Mouse (Mus musculus): ENCODE results near the gene Slbp. TPM values are rescaled to one million over a fixed set of nuclear protein-coding genes. Genes with fewer than 3 reads are reported as not detected.

Gene Slbp
- polyA plus RNA-seq, 1 experiment from 2014 or later: 208 TPM

- WGBS: 79% methylated on average over 11 of the region's 11 CpGs
- Histone ChIP-seq H3K9me3 (no peaks in the 10 kb centered on the region), H3K9ac (no peak overlapping the region), H3K27ac (no peak overlapping the region), H3K4me2 (no peak overlapping the region), H3K4me3 (replicated peaks) (no peak overlapping the region), H3K27me3 (replicated peaks) (no peaks in the 10 kb centered on the region), H3K36me3 (no peaks in the 10 kb centered on the region), H3K4me1 (peaks cover 49% of the 10 kb centered on the region)
- ATAC-seq (ENCODE audit: insufficient read depth, low FRiP score, low read depth): no peak
Observed at GRCm38 (mm10) chr5:33689852-33690645, 37.7 kb upstream of the Slbp start.

DNA sequence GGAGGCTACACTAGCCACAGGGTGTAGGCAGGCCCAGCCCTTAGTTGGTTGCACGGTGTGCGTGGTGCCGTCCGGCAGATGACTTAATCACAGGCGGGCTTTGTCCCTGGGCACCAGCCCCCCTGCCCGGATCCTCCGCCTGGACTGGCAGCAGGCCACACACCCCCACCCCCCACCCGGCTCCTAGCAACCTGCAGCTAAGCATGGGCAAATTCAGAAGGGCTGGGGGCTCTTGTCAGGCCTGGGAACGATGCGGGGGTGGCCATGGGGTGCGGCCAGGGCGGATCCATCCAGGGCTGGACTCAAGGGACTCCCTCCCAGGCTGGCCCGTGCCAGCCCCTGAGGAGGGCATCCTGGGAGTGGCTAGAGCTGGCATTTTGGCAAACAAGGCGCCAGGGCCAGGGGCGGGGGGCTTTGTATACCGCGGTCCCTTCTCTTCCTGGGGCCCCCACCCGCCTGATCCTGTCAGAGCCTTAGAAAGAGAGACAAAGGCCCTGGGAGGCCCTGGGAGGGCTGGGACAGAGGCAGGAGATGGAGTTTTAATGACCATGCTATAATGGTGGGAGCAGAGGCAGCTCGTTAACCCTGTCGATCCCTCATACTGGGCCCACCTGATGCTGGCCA lies 37.0 kb upstream of the Slbp start:
- Histone ChIP-seq H3K9me3 (no peaks in the 10 kb centered on the region), H3K27me3 (replicated peaks) (no peaks in the 10 kb centered on the region), H3K27ac (no peak overlapping the region), H3K4me2 (no peak overlapping the region), H3K4me3 (replicated peaks) (no peak overlapping the region), H3K9ac (no peak overlapping the region), H3K36me3 (no peaks in the 10 kb centered on the region), H3K4me1 (peaks cover 42% of the 10 kb centered on the region)
- 59% methylated on average over 20 of the region's 20 CpGs for WGBS
- no peak; the same call in none of the 2 replicates for ATAC-seq (ENCODE audit: insufficient read depth, low FRiP score, low read depth)

DNA sequence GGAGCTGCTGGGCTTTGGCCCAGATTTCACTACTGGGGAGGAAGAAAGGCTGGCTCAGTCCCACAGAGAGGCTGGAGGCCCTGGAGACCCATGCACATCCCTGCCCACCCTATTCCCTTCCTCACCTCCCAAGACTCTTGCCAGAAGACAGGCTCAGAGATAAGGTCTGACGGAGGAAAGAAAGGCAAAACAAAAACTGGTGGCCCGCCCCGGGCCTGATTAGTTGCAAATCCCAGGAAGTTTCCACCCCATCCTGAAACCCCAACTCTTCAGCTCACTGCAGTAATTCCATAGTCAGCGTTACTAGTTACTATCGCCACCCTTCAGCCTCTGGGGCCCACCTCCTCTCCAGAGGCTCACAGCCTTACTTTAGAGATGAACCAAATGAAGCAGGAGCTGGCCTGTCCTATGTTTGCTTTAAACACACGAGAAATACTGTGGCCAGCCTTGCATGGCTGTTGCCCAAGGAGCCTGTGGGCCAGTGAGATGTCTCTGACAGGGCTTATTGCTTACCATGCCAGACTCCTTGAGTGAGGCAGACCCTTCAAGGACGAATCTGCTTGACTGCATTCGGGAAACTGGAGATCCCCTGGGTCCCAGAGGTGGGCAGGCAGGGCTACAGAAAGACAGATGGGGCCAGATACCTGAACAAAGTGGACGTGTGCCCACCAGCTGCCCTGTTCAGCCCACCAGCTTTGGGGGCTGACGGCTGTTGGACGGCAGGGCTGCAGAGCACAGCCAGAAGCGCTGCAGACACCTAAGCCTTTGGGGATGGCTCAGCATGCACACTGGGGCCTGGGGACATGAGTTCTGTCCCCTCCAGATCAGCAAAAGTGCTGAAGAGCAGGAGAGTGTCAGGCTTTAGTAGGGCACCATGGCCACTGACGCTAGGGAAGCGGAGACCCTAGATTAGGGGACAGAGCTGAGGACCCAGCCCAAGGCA lies 36.2 kb upstream of the Slbp start:
- Histone ChIP-seq H3K9me3 (no peaks in the 10 kb centered on the region), H3K27ac (no peak overlapping the region), H3K4me3 (replicated peaks) (no peak overlapping the region), H3K4me1 (peaks cover 37% of the 10 kb centered on the region), H3K9ac (no peak overlapping the region), H3K4me2 (no peak overlapping the region), H3K27me3 (replicated peaks) (no peaks in the 10 kb centered on the region), H3K36me3 (no peaks in the 10 kb centered on the region)
- ATAC-seq (ENCODE audit: insufficient read depth, low FRiP score, low read depth): no peak
- 68% methylated on average over 14 of the region's 14 CpGs for WGBS

DNA sequence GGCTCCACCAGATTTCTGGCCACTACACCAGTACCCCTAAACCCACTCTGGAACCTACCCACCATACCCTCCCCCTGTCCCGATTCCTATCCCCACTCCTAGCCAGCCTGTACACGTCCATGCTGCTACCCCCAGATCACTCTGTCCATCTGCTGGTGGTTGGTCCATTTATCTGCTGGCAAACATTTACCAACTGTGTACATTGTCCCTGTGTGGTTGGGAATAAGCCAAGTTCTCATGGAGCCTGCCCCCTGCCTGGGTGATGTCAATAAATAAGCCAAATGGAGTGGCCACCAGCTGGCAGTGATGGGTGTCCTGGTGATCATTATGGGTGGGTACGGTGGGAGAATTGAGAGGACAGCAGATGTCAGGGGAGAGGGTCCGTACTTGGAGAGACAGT lies 34.8 kb upstream of the Slbp start:
- no peak overlapping the region for H3K27ac ChIP-seq
- H3K4me3 ChIP-seq (replicated peaks): no peak overlapping the region
- 70% methylated on average over 4 of the region's 4 CpGs for WGBS
- H3K36me3 ChIP-seq: no peaks in the 10 kb centered on the region
- H3K27me3 ChIP-seq (replicated peaks): no peaks in the 10 kb centered on the region
- no peak overlapping the region for H3K4me2 ChIP-seq
- peaks cover 26% of the 10 kb centered on the region for H3K4me1 ChIP-seq
- ATAC-seq (ENCODE audit: insufficient read depth, low FRiP score, low read depth): peak; percentile 62; the same call in 1 of the 2 replicates
- no peak overlapping the region for H3K9ac ChIP-seq
- no peaks in the 10 kb centered on the region for H3K9me3 ChIP-seq

DNA sequence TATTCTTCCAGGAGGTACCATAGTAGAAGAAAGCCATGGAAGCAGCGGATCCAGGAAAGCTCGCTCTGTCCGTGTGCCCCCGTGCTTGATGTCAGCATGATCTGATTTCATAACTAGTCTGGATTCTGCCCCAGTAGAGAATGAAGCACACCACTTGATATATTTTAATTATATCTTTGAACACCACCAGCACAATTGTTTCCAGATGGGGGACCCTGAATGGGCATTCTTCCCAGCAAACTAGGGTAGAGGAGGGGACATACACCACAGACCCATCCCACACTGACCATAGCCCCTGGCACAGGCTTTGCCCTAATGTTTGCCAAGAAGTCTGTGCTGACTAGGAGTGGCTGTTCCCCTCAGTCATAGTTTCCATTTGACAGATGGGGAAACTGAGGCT lies 32.6 kb upstream of the Slbp start:
- H3K36me3 ChIP-seq: no peaks in the 10 kb centered on the region
- H3K27ac ChIP-seq: no peak overlapping the region
- H3K27me3 ChIP-seq (replicated peaks): no peaks in the 10 kb centered on the region
- peaks cover 15% of the 10 kb centered on the region for H3K4me1 ChIP-seq
- H3K9me3 ChIP-seq: no peaks in the 10 kb centered on the region
- H3K4me3 ChIP-seq (replicated peaks): no peak overlapping the region
- H3K4me2 ChIP-seq: no peak overlapping the region
- no peak overlapping the region for H3K9ac ChIP-seq
- 92% methylated on average over 4 of the region's 4 CpGs for WGBS
- ATAC-seq (ENCODE audit: insufficient read depth, low FRiP score, low read depth): no peak

DNA sequence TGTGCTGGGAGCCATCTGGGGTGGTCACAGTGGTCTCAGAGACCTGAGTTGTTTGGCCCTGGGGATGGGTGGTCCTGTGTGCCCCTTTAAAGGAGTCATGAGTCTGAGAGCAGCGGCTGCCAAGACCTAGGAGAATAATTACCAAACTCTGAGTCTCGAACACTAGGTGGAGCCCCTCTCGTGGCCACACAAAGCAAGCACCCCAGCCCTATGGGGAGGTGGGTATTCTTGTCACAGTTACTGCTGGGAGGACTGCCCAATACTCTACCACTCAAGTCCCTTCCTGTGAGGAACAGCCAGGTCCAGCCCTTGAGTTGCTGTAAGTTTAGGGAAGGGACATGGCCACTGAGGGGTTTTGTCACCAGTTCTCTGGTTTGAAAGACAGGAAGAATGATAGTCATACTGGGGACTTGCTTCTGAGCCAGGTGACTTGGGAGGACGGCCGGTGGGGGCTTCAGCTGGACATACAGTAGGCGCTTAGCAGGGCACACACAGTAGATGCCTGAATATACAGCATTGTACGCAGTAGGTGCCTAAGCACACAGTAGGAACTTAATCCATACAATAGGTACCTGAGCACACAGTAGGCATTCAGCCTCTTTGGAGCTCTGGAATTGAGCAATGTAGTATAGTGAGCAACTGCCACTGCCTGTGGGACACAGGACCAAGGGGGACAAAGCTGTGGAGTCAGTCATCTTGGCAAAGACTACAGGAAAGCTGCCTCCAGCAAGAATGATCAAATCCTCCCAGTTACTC lies 31.7 kb upstream of the Slbp start:
- Histone ChIP-seq H3K4me3 (replicated peaks) (no peak overlapping the region), H3K4me1 (peaks cover 7% of the 10 kb centered on the region; the same call in 1 of the 2 replicates), H3K36me3 (no peaks in the 10 kb centered on the region), H3K27me3 (replicated peaks) (no peaks in the 10 kb centered on the region), H3K27ac (no peak overlapping the region), H3K9ac (no peak overlapping the region), H3K9me3 (no peaks in the 10 kb centered on the region), H3K4me2 (no peak overlapping the region)
- no peak for ATAC-seq (ENCODE audit: insufficient read depth, low FRiP score, low read depth)
- 46% methylated on average over 7 of the region's 7 CpGs for WGBS

DNA sequence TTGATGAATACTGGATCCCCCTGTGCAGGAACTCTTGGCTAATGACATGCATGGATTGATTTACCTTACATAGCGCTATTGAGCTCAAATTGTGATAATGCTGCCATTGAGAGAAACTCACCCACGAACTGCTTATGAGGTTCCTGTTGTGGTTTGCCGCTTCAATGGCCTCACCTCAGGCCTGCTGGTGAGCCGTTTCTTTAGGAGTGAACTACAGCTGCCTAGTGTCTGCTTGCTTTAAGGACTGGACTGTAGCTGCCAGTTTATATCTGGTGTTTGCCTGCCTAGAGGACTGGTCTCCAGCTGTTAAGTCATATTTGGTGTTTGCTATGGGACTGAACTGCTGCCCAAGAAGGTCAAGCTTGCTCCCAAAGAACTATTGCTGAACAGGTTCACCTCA lies 30.6 kb upstream of the Slbp start:
- H3K4me3 ChIP-seq (replicated peaks): no peak overlapping the region
- H3K4me2 ChIP-seq: no peak overlapping the region
- H3K27me3 ChIP-seq (replicated peaks): no peaks in the 10 kb centered on the region
- ATAC-seq (ENCODE audit: insufficient read depth, low FRiP score, low read depth): no peak
- WGBS: 75% methylated on average over 4 of the region's 4 CpGs
- no peaks in the 10 kb centered on the region for H3K36me3 ChIP-seq
- no peak overlapping the region for H3K27ac ChIP-seq
- H3K9ac ChIP-seq: no peak overlapping the region
- 0 out of 2 replicates have a peak, but pooled peaks cover 3% of the 10 kb centered on the region for H3K4me1 ChIP-seq
- H3K9me3 ChIP-seq: no peaks in the 10 kb centered on the region

GRCm38 (mm10) chr5:33681611-33682388 lies 29.4 kb upstream of the Slbp start:
- H3K4me3 ChIP-seq (replicated peaks): no peak overlapping the region
- no peak overlapping the region for H3K9ac ChIP-seq
- WGBS: 76% methylated on average over 15 of the region's 15 CpGs
- no peak overlapping the region for H3K27ac ChIP-seq
- ATAC-seq (ENCODE audit: insufficient read depth, low FRiP score, low read depth): no peak
- no peak overlapping the region for H3K4me2 ChIP-seq
- no peaks in the 10 kb centered on the region for H3K9me3 ChIP-seq
- 0 out of 2 replicates have a peak, but pooled peaks cover 3% of the 10 kb centered on the region for H3K4me1 ChIP-seq
- no peaks in the 10 kb centered on the region for H3K27me3 ChIP-seq (replicated peaks)
- H3K36me3 ChIP-seq: no peaks in the 10 kb centered on the region

DNA sequence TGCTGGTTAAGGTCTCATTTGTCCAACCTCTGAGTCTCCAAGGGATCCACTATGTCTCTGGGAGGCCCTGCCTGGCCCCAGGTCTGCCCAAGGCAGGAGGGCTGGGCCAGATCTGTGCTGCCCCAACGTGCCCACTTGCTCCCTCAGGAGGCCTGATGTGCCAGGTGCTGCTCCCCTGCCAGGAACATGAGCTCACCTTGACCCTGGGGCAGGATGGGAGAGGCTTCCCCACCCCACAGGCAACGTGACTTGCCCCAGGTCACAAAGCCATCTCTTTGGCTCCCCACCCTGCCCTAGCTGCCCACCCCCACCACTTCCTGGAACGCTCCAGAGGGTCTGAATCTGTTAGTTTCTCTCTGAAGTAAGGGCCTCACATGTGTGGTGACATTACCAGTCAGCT lies 28.7 kb upstream of the Slbp start:
- no peak for ATAC-seq (ENCODE audit: insufficient read depth, low FRiP score, low read depth)
- Histone ChIP-seq H3K4me2 (no peak overlapping the region), H3K4me3 (replicated peaks) (no peak overlapping the region), H3K27me3 (replicated peaks) (no peaks in the 10 kb centered on the region), H3K4me1 (0 out of 2 replicates have a peak, but pooled peaks cover 3% of the 10 kb centered on the region), H3K36me3 (no peaks in the 10 kb centered on the region), H3K27ac (no peak overlapping the region), H3K9ac (no peak overlapping the region), H3K9me3 (no peaks in the 10 kb centered on the region)
- WGBS: 47% methylated on average over 3 of the region's 3 CpGs

DNA sequence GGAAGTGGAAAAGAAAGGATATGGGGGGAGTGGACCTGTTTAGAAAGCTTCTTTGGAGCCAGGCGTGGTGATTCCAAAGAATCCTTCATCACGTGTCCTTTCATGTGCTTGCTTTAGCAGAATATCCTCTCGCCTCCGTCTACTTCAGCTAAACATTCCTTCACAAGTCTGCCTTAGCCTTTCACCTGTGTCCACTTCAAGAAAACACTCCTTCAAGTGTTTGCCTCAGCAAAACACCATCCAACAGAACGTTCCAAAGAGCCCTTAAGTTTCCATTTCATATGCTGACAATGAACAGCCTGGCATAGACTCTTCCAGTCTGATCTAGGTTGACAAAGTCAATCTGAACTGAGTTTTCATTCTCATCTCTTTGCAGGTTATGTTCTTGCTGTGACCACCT lies 25.9 kb upstream of the Slbp start:
- Histone ChIP-seq H3K4me2 (no peak overlapping the region), H3K27ac (no peak overlapping the region), H3K4me1 (0 out of 2 replicates have a peak, but pooled peaks cover 3% of the 10 kb centered on the region), H3K27me3 (replicated peaks) (no peaks in the 10 kb centered on the region), H3K9ac (no peak overlapping the region), H3K36me3 (no peaks in the 10 kb centered on the region), H3K9me3 (no peaks in the 10 kb centered on the region), H3K4me3 (replicated peaks) (no peak overlapping the region)
- WGBS: 74% methylated on average over 5 of the region's 5 CpGs
- no peak for ATAC-seq (ENCODE audit: insufficient read depth, low FRiP score, low read depth)

DNA sequence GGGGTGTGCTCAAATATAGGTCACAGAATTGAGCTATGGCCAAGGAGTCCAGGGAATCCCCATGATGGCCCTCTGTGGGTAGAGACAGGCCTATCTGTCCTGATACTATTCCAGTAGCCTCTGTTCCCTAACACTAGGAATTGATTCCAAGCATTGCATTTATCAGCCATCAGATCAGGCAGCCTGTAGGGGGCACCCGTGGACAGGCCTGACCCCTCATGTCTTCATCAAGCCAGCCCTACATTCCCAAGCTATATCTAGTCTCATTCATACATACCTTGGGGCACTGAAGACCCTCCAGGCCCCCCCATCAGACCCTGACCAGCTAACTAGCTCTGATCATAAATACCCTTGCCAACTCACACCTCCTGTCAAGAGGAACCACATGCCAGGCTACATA lies 23.6 kb upstream of the Slbp start:
- WGBS: 0% methylated on average over 1 of the region's 1 CpGs
- Histone ChIP-seq H3K4me1 (no peaks in the 10 kb centered on the region), H3K9me3 (no peaks in the 10 kb centered on the region), H3K9ac (no peak overlapping the region), H3K27ac (no peak overlapping the region), H3K36me3 (peaks cover 7% of the 10 kb centered on the region; the same call in 1 of the 2 replicates), H3K27me3 (replicated peaks) (no peaks in the 10 kb centered on the region), H3K4me2 (no peak overlapping the region), H3K4me3 (replicated peaks) (no peak overlapping the region)
- ATAC-seq (ENCODE audit: insufficient read depth, low FRiP score, low read depth): no peak
